Mouse (Mus musculus): ENCODE data around the gene Cdpf1.

Cdpf1 gene

DNA sequence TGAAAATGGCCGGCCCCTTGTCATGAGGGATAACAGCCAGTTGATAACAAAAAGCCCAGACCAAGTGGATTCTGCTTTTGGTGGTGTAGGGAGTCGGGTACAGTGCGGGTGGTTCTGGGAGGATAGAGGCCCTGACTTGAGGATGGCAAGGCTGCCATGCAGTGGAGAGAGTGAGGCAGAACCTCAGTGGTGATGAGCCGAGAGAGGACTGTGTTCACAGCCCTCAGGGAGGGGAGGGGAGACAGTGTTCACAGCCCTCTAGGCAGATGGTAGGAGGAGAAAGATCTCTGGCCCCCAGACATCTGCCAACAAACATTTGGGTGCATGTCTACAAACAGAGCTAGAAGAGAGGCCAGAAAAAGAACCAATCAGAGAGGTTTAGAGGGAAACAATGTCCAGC, 48.7 kb downstream of the Cdpf1 start:
- DNase-seq (ENCODE audit: low spot score), result no peak

DNA sequence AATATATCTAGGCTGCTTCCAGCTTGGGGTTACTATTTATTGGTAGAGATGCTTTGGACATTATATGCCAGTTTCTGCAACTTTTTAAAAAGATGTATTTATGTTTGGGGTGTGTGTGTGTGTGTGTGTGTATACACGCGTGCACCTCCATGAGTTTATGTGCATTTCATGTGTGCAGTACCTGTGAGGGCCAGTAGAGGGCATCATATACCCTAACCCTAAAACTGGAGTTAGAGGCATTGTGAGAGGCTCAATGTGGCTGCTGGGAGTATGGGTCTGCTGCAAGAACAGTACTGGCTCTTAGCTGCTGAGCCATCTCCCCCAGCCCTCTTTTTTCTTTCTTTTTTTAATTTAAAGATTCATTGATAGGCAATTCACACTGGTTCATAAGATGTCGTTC, 53.7 kb downstream of the Cdpf1 start:
- no peak for DNase-seq (ENCODE audit: low spot score)
